Mouse (Mus musculus) stomach, postnatal 0 days (tissue): ENCODE data around the gene Lmod2.

ENCODE experiments used
- CTCF ChIP-seq: IDR thresholded peaks from 2 replicates; pipeline ENCODE4 v1.5.1; 2016; ENCODE audit warnings: antibody characterized with exemption, low read depth, mild to moderate bottlenecking, moderate library complexity
- EP300 ChIP-seq: optimal IDR thresholded peaks from 2 replicates; pipeline ENCODE3; 2016; ENCODE audit warnings: antibody characterized with exemption

- no peak for TF ChIP-seq CTCF
- no peak for TF ChIP-seq EP300
Measured at GRCm38 (mm10) chr6:24647103-24647691, 49.6 kb downstream of the Lmod2 start.
